Mouse (Mus musculus) kidney, embryonic 16.5 days (tissue): ENCODE measurements around the gene Tmem120a. TPM values are rescaled to one million over a fixed set of nuclear protein-coding genes. Genes with fewer than 3 reads are reported as not detected.

Source experiments
- ATAC-seq: fragments of 200-750 bp; cut with Nextera tagmentation; 2 replicates; pipeline ENCODE4 v1.8.0; 2017; ENCODE audit warnings: moderate TSS enrichment; ENCODE audit not compliant: low FRiP score, low TSS enrichment
- H3K27ac ChIP-seq: fragments of 300-500 bp; sonication (generic); 2 replicates; pipeline ENCODE4 v1.5.1; 2014; ENCODE audit warnings: low read length
- H3K27me3 ChIP-seq: fragments of 300-500 bp; sonication (generic); 2 replicates; pipeline ENCODE4 v1.6.1; 2014; ENCODE audit warnings: low read length, control low read depth, mixed read lengths; ENCODE audit not compliant: insufficient read depth
- H3K36me3 ChIP-seq: fragments of 300-500 bp; sonication (generic); 2 replicates; pipeline ENCODE4 v1.6.1; 2014; ENCODE audit warnings: low read length, control low read depth, mixed read lengths; ENCODE audit not compliant: insufficient read depth
- H3K4me1 ChIP-seq: fragments of 300-500 bp; sonication (generic); 2 replicates; pipeline ENCODE4 v1.6.1; 2014; ENCODE audit warnings: low read length, control low read depth, mixed read lengths; ENCODE audit not compliant: insufficient read depth
- H3K4me2 ChIP-seq: fragments of 300-500 bp; sonication (generic); replicated peaks from 2 replicates; pipeline ENCODE4 v1.6.1; 2014; ENCODE audit warnings: low read depth, low read length
- H3K4me3 ChIP-seq: fragments of 300-500 bp; sonication (generic); 2 replicates; pipeline ENCODE4 v1.5.1; 2014; ENCODE audit warnings: mild to moderate bottlenecking, low read length
- H3K9ac ChIP-seq: fragments of 300-500 bp; sonication (generic); replicated peaks from 2 replicates; pipeline ENCODE4 v1.6.1; 2014; ENCODE audit warnings: low read length
- H3K9me3 ChIP-seq: fragments of 300-500 bp; sonication (generic); 2 replicates; pipeline ENCODE4 v1.6.1; 2016; ENCODE audit warnings: low read length, control low read depth
- WGBS: fragments of 180-500 bp; shearing (Covaris S2); extraction: QIAGEN DNeasy Blood & Tissue Kit; methylation state at CpG from one replicate; pipeline ENCODE4 v1.1.7; 2014; 5-methylcytosine and 5-hydroxymethylcytosine counted together
- microRNA-seq: library from miRNA; unstranded; fragments of <30 nt; microRNA quantifications from one replicate; pipeline ENCODE4, GENCODE M21; 2016
- polyA plus RNA-seq: library from polyadenylated mRNA; unstranded; fragments of >200 nt; fragmentation: Nextera tagmentation; extraction: Ambion mirVana; gene quantifications from 2 replicates; pipeline ENCODE4 v1.2.1, GENCODE M21; 2015

The Tmem120a gene
- polyA plus RNA-seq, 1 experiment from 2014 or later, result 74.7 TPM

GRCm38 (mm10) chr5:135701601-135702000, 42.6 kb downstream of the Tmem120a start:
- no peak overlapping the region for H3K4me2 ChIP-seq
- ATAC-seq, result no peak
- H3K4me3 ChIP-seq, result no peak overlapping the region
- H3K27ac ChIP-seq, result no peak overlapping the region
- H3K9me3 ChIP-seq, result no peaks in the 10 kb centered on the region
- no peaks in the 10 kb centered on the region for H3K27me3 ChIP-seq
- H3K4me1 ChIP-seq, result no peaks in the 10 kb centered on the region
- no peak overlapping the region for H3K9ac ChIP-seq
- peaks cover 5% of the 10 kb centered on the region; the same call in 1 of the 2 replicates for H3K36me3 ChIP-seq
- 94% methylated on average over 4 of the region's 4 CpGs for WGBS

GRCm38 (mm10) chr5:135697711-135698111, 46.5 kb downstream of the Tmem120a start:
- no peak for ATAC-seq
- Histone ChIP-seq H3K4me1 (peaks cover 6% of the 10 kb centered on the region; the same call in 1 of the 2 replicates), H3K36me3 (peaks cover 5% of the 10 kb centered on the region; the same call in 1 of the 2 replicates), H3K4me3 (no peak overlapping the region), H3K27ac (no peak overlapping the region), H3K27me3 (no peaks in the 10 kb centered on the region), H3K9me3 (no peaks in the 10 kb centered on the region), H3K4me2 (no peak overlapping the region), H3K9ac (no peak overlapping the region)
- 86% methylated on average over 5 of the region's 5 CpGs for whole genome bisulfite sequencing

- Histone ChIP-seq H3K4me2 (no peak overlapping the region), H3K4me3 (no peak overlapping the region), H3K27ac (no peak overlapping the region), H3K4me1 (peaks cover 10% of the 10 kb centered on the region), H3K9ac (no peak overlapping the region), H3K27me3 (no peaks in the 10 kb centered on the region), H3K9me3 (no peaks in the 10 kb centered on the region), H3K36me3 (peaks cover 5% of the 10 kb centered on the region; the same call in 1 of the 2 replicates)
- no peak for ATAC-seq
- WGBS, result 40% methylated on average over 7 of the region's 7 CpGs
Measured at GRCm38 (mm10) chr5:135695277-135695721, 48.9 kb downstream of the Tmem120a start.

GRCm38 (mm10) chr5:135693281-135693853, 50.9 kb downstream of the Tmem120a start:
- no peak overlapping the region for H3K4me3 ChIP-seq

GRCm38 (mm10) chr5:135691266-135691665, 53.0 kb downstream of the Tmem120a start:
- Histone ChIP-seq H3K4me3 (no peak overlapping the region), H3K36me3 (no peaks in the 10 kb centered on the region), H3K4me1 (peaks cover 25% of the 10 kb centered on the region), H3K9me3 (no peaks in the 10 kb centered on the region), H3K27ac (no peak overlapping the region), H3K4me2 (no peak overlapping the region), H3K27me3 (no peaks in the 10 kb centered on the region), H3K9ac (no peak overlapping the region)
- ATAC-seq, result no peak
- WGBS, result 84% methylated on average over 4 of the region's 4 CpGs

More at GRCm38 (mm10) chr5:135693281-135693853, 50.9 kb downstream of the Tmem120a start:
- Histone ChIP-seq H3K9ac (no peak overlapping the region), H3K4me1 (peaks cover 19% of the 10 kb centered on the region), H3K9me3 (no peaks in the 10 kb centered on the region), H3K27me3 (no peaks in the 10 kb centered on the region), H3K36me3 (no peaks in the 10 kb centered on the region), H3K27ac (no peak overlapping the region), H3K4me2 (no peak overlapping the region)
- ATAC-seq, result no peak
- WGBS, result 84% methylated on average over 5 of the region's 5 CpGs

- H3K4me3 ChIP-seq, result peak overlapping the region; percentile 90
Measured at GRCm38 (mm10) chr5:135690401-135690800, 53.8 kb downstream of the Tmem120a start.

More at GRCm38 (mm10) chr5:135690401-135690800, 53.8 kb downstream of the Tmem120a start:
- H3K27me3 ChIP-seq, result no peaks in the 10 kb centered on the region
- no peak overlapping the region for H3K27ac ChIP-seq
- H3K9ac ChIP-seq, result peak overlapping the region; percentile 29; the same call in 1 of the 2 replicates
- no peaks in the 10 kb centered on the region for H3K36me3 ChIP-seq
- peaks cover 23% of the 10 kb centered on the region for H3K4me1 ChIP-seq
- peak overlapping the region; percentile 94 for H3K4me2 ChIP-seq
- H3K9me3 ChIP-seq, result no peaks in the 10 kb centered on the region
- no peak for ATAC-seq
- 69% methylated on average over 5 of the region's 5 CpGs for WGBS

Small RNA genes within 50 kb of the gene (microRNA-seq; reads per million reads assigned to microRNA genes)
- gene Mir7034, result not detected

Other genes with a start within 250 kb of the Tmem120a start
- 37.1 and 48.9 TPM in 2 replicates for gene Hip1, start 199.3 kb downstream of the Tmem120a start, polyA plus RNA-seq
- not detected in 2 replicates for gene Ccl26, start 180.9 kb downstream of the Tmem120a start, polyA plus RNA-seq
- gene Ccl24, start 171.4 kb downstream of the Tmem120a start, polyA plus RNA-seq, result 1.8 and 2.0 TPM in 2 replicates
- 51.0 and 56.5 TPM in 2 replicates for gene Rhbdd2, start 111.8 kb downstream of the Tmem120a start, polyA plus RNA-seq
- gene Por, start 74.4 kb downstream of the Tmem120a start, polyA plus RNA-seq, result 106 and 107 TPM in 2 replicates
- 0.42 and 0.62 TPM in 2 replicates for gene Styxl1, start 33.9 kb upstream of the Tmem120a start, polyA plus RNA-seq
- 690 and 691 TPM in 2 replicates for gene Mdh2, start 34.0 kb upstream of the Tmem120a start, polyA plus RNA-seq
- gene Srrm3, start 62.4 kb upstream of the Tmem120a start, polyA plus RNA-seq, result 0.27 and 1.0 TPM in 2 replicates
- 69.9 and 70.5 TPM in 2 replicates for gene Hspb1, start 143.5 kb upstream of the Tmem120a start, polyA plus RNA-seq
- 193 and 202 TPM in 2 replicates for gene Ywhag, start 190.2 kb upstream of the Tmem120a start, polyA plus RNA-seq
- gene Ssc4d, start 230.1 kb upstream of the Tmem120a start, polyA plus RNA-seq, result 11.3 and 11.8 TPM in 2 replicates
- 0.18 and 0.20 TPM in 2 replicates for gene Zp3, start 235.7 kb upstream of the Tmem120a start, polyA plus RNA-seq